Mouse (Mus musculus) c-Kit-positive CD71-positive TER-119-positive erythroid progenitor cells, embryonic 14.5 days (primary cell): ENCODE data around the gene Rfwd3.
"Not testable (repeated sequence)": the region's sequence is repeated elsewhere in the genome, so short reads cannot be mapped to it uniquely, and the experiment has no call there.

ENCODE experiments used
- DNase-seq: peaks from one replicate; pipeline ENCODE4 v3.0.0-alpha.2; 2013; ENCODE audit warnings: low spot score

The Rfwd3 gene

GRCm38 (mm10) chr8:111299821-111300568, at the start of gene Rfwd3:
Gene Rfwd3, minus strand, starts transcription at chr8:111300222.
- peak; percentile 94 for DNase-seq

- peak; percentile 58 for DNase-seq
These were observed 43.2 kb upstream of the Rfwd3 start for GRCm38 (mm10) chr8:111343225-111343624.

GRCm38 (mm10) chr8:111340186-111340585, 40.2 kb upstream of the Rfwd3 start:
- no peak for DNase-seq

- no peak for DNase-seq
These were observed 38.6 kb upstream of the Rfwd3 start for GRCm38 (mm10) chr8:111338370-111339208.

- no peak for DNase-seq
These were observed 37.9 kb upstream of the Rfwd3 start, which contains the start of gene Mlkl for GRCm38 (mm10) chr8:111337890-111338347. Gene Mlkl, minus strand, starts transcription at chr8:111338177.

- no peak for DNase-seq
These were observed 37.4 kb upstream of the Rfwd3 start for GRCm38 (mm10) chr8:111337311-111337889.

GRCm38 (mm10) chr8:111336692-111337091, 36.7 kb upstream of the Rfwd3 start:
- no peak for DNase-seq

GRCm38 (mm10) chr8:111325222-111325790, 25.3 kb upstream of the Rfwd3 start:
- DNase-seq, result no peak

- no peak for DNase-seq
These were observed 14.7 kb upstream of the Rfwd3 start for GRCm38 (mm10) chr8:111314729-111315128.

- not testable (repeated sequence) for DNase-seq
These were observed 13.9 kb upstream of the Rfwd3 start for GRCm38 (mm10) chr8:111313961-111314360.

GRCm38 (mm10) chr8:111312758-111313162, 12.7 kb upstream of the Rfwd3 start:
- DNase-seq, result peak; percentile 70

- DNase-seq, result not testable (repeated sequence)
These were observed 10.0 kb upstream of the Rfwd3 start for GRCm38 (mm10) chr8:111310006-111310405.

GRCm38 (mm10) chr8:111305031-111305730, 5.2 kb upstream of the Rfwd3 start:
- no peak for DNase-seq

GRCm38 (mm10) chr8:111304359-111304758, 4.3 kb upstream of the Rfwd3 start:
- no peak for DNase-seq

GRCm38 (mm10) chr8:111303076-111303803, 3.2 kb upstream of the Rfwd3 start:
- not testable (repeated sequence) for DNase-seq

- DNase-seq, result no peak
These were observed 850 bp upstream of the Rfwd3 start for GRCm38 (mm10) chr8:111300597-111301546.

- DNase-seq, result peak; percentile 69
These were observed 630 bp downstream of the Rfwd3 start for GRCm38 (mm10) chr8:111299363-111299820.

GRCm38 (mm10) chr8:111298011-111298410, 2.0 kb downstream of the Rfwd3 start:
- DNase-seq, result no peak

GRCm38 (mm10) chr8:111291733-111292132, 8.3 kb downstream of the Rfwd3 start:
- no peak for DNase-seq

GRCm38 (mm10) chr8:111290586-111290985, 9.4 kb downstream of the Rfwd3 start:
- no peak for DNase-seq
